Mouse (Mus musculus) c-Kit-positive CD71-positive TER-119-positive erythroid progenitor cells, embryonic 14.5 days (primary cell): Measurements from ENCODE around the gene Gnat2.
A peak's percentile ranks its signal among the peaks of the same experiment; 100 is the strongest.

Experiments
- DNase-seq: peaks from one replicate; pipeline ENCODE4 v3.0.0-alpha.2; 2013; ENCODE audit warnings: low spot score

The Gnat2 gene

GRCm38 (mm10) chr3:108085281-108085720, 7.3 kb upstream of the Gnat2 start:
- peak; percentile 82 for DNase-seq

GRCm38 (mm10) chr3:108085721-108086469, 6.7 kb upstream of the Gnat2 start:
- no peak for DNase-seq

- DNase-seq, result peak; percentile 74
Measured at GRCm38 (mm10) chr3:108086470-108086979, 6.1 kb upstream of the Gnat2 start, which contains the start of gene Ampd2. Ampd2 (minus strand) TSS chr3:108086651.

GRCm38 (mm10) chr3:108087329-108087728, 5.3 kb upstream of the Gnat2 start:
- DNase-seq, result no peak

GRCm38 (mm10) chr3:108088842-108089380, 3.7 kb upstream of the Gnat2 start:
- DNase-seq, result no peak

GRCm38 (mm10) chr3:108089916-108090315, 2.7 kb upstream of the Gnat2 start:
- DNase-seq, result no peak

GRCm38 (mm10) chr3:108090561-108090960, 2.0 kb upstream of the Gnat2 start:
- no peak for DNase-seq

- no peak for DNase-seq
Measured at GRCm38 (mm10) chr3:108092030-108092429, 559 bp upstream of the Gnat2 start.

- no peak for DNase-seq
Measured at GRCm38 (mm10) chr3:108093306-108093705, 717 bp downstream of the Gnat2 start.

GRCm38 (mm10) chr3:108094146-108094545, 1.6 kb downstream of the Gnat2 start:
- no peak for DNase-seq

GRCm38 (mm10) chr3:108094976-108095760, 2.6 kb downstream of the Gnat2 start:
- DNase-seq, result no peak

- DNase-seq, result no peak
Measured at GRCm38 (mm10) chr3:108096226-108096625, 3.6 kb downstream of the Gnat2 start.

- DNase-seq, result peak; percentile 90
Measured at GRCm38 (mm10) chr3:108096726-108097125, 4.1 kb downstream of the Gnat2 start.

GRCm38 (mm10) chr3:108097656-108098055, 5.1 kb downstream of the Gnat2 start:
- DNase-seq, result no peak

- DNase-seq, result peak; percentile 74
Measured at GRCm38 (mm10) chr3:108098316-108098715, 5.7 kb downstream of the Gnat2 start.

GRCm38 (mm10) chr3:108101594-108101993, 9.0 kb downstream of the Gnat2 start:
- DNase-seq, result no peak

GRCm38 (mm10) chr3:108102075-108102474, 9.5 kb downstream of the Gnat2 start:
- DNase-seq, result no peak

- DNase-seq, result no peak
Measured at GRCm38 (mm10) chr3:108105281-108105680, 12.7 kb downstream of the Gnat2 start.

GRCm38 (mm10) chr3:108111320-108111719, 18.7 kb downstream of the Gnat2 start:
- DNase-seq, result no peak

- no peak for DNase-seq
Measured at GRCm38 (mm10) chr3:108112246-108112645, 19.7 kb downstream of the Gnat2 start.

GRCm38 (mm10) chr3:108112666-108113065, 20.1 kb downstream of the Gnat2 start:
- no peak for DNase-seq

GRCm38 (mm10) chr3:108113591-108114289, 21.2 kb downstream of the Gnat2 start:
- DNase-seq, result no peak
